ENCODE assay signal across 17 mouse cellular contexts in the genomic region with DNA sequence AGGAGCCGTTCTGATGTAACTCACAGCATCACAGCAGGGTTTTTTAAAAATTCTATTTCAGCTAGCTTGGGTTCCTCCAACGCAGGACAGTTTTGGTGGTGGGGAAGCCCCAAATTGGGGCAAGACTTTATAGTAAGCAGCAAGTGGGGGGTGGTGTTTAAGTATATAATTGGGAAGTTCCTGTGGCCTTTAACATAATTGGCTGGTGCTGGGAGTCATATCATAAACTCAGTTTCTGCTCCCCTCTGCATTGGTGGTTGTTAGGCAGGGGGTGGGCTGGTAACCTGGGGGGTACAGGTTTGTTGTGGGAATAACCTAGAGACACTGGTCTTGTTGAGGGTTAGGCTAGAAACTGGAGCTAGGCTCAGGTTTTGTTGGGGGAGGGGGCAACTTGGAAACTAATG. TPM values are rescaled to one million over a fixed set of nuclear protein-coding genes. Genes with fewer than 3 reads are reported as not detected.
"Had no signal": no experiment of that assay in that cellular context is flagged by ENCODE, and none has a peak within 500 bp of the region (broad histone marks: within the 10 kb centered on the region; RNA-seq: fewer than 3 reads in every experiment).

No protein-coding gene starts in this region.

- H3K36me3 ChIP-seq: kidney, embryonic 15.5 days; midbrain, embryonic 12.5 days had no signal

- ATAC-seq: midbrain, embryonic 16.5 days had no signal

- H3K4me3 ChIP-seq: kidney, embryonic 15.5 days; left cerebral cortex, adult 2 months; limb, embryonic 10.5 days; liver, embryonic 15.5 days; megakaryocyte, embryonic 14.5 days; midbrain, embryonic 12.5 days had no signal

- H3K27ac ChIP-seq: kidney, embryonic 15.5 days; left cerebral cortex, adult 2 months; limb, embryonic 10.5 days; liver, embryonic 15.5 days; macrophage; midbrain, embryonic 12.5 days had no signal

- DNase-seq: kidney, adult 18-20 months; kidney, postnatal 14 days; lung, adult 2 months; lung, postnatal 10 days; right cerebral cortex, adult 18-20 months; thymus, adult 18-20 months; thymus, postnatal 14 days had no signal

- H3K4me2 ChIP-seq: kidney, embryonic 15.5 days; liver, embryonic 11.5 days; liver, embryonic 15.5 days; midbrain, embryonic 12.5 days had no signal

- H3K9me3 ChIP-seq: kidney, embryonic 15.5 days; limb, embryonic 10.5 days; liver, embryonic 15.5 days; midbrain, embryonic 12.5 days had no signal

- H3K27me3 ChIP-seq: kidney, embryonic 15.5 days; midbrain, embryonic 12.5 days had no signal

- H3K9ac ChIP-seq: kidney, embryonic 15.5 days; liver, embryonic 15.5 days; midbrain, embryonic 12.5 days had no signal

RNA-seq across cellular contexts. Expression of a gene that starts 37.1 kb away (rescaled TPM):
- polyA plus RNA-seq: macrophage; stomach, embryonic 14.5 days had no signal
